Mouse (Mus musculus): ENCODE measurements around the gene Rffl.

DNA sequence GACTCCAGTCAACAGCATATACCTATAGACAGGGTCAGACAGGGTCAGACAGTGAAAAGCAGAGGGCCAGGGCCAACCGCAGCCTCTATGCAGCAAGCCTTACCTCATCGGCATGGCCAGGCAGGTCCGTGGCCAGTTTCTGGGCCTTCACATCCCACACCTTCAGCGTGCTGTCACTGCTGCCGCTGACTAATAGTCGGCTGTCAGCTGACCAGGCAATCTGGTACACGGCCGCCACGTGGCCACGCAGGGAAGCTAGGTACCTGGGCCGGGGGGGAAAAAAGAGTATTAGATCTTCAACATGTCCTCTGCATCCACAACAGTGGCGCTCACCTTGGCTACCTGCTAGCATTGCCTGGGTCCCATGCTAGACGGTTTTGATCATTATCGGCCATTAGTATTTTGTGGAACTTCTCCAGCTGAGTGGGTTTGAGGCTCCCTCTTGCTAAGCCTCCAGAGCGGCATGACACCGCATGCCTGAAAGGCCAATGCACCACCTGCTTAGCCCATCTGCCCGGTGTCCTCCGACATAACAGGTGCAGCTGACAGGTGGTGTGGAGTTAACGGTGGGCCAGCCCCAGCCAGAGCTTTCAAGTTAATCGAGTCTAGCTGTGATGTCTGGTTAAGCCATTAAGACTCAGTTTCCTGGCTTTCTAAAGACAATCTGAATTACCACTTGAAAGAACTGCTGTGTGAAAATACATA lies 30.7 kb upstream of the Rffl start:
- TF ChIP-seq CTCF (IDR thresholded peaks at IDR 0.05; ENCODE audit: control insufficient read depth, insufficient read depth, insufficient read length) (no peak), MYOG (IDR thresholded peaks at IDR 0.05; ENCODE audit: control insufficient read depth, extremely low read depth, insufficient read length) (no peak)

Data from C2C12 (cell line).